Comparison of ENCODE assay signal across 7 mouse cellular contexts in genomic region chrX:169999226-169999883, GRCm38 (mm10). TPM values are rescaled to one million over a fixed set of nuclear protein-coding genes. Genes with fewer than 3 reads are reported as not detected.
DNase-seq lines count a peak whose midpoint lies in the region; ATAC-seq and TF ChIP-seq lines count a peak whose summit lies in the region.
"Not testable (repeated sequence)": the region's sequence is repeated elsewhere in the genome, so short reads cannot be mapped to it uniquely, and the experiment has no call there.

No protein-coding gene starts in this region.

- H3K27ac ChIP-seq in MEL (ENCODE audit: control insufficient read depth, low read depth, low read length); cerebellum, adult 2 months (ENCODE audit: insufficient read depth, low read length); kidney, adult 2 months (ENCODE audit: insufficient read depth, low read depth, low read length); lung, embryonic 14.5 days (ENCODE audit: low read depth); neural tube, embryonic 11.5 days (ENCODE audit: low read depth, low read length): not testable (repeated sequence)

- not testable (repeated sequence) for ATAC-seq in lung, embryonic 14.5 days (ENCODE audit: insufficient read depth); neural tube, embryonic 11.5 days (ENCODE audit: insufficient read depth, low FRiP score, low TSS enrichment)

- not testable (repeated sequence) for H3K9ac ChIP-seq in MEL (ENCODE audit: control insufficient read depth, low read depth, low read length, poor library complexity, severe bottlenecking); lung, embryonic 14.5 days; neural tube, embryonic 11.5 days (ENCODE audit: low read length)

- not testable (repeated sequence) for TF ChIP-seq POLR2A in MEL (IDR thresholded peaks at IDR 0.05; ENCODE audit: control insufficient read depth in 1 of 2, insufficient read depth in 1 of 2, low read depth in 1 of 2, low read length in 2 of 2, poor library complexity in 1 of 2); cerebellum, adult 2 months (IDR thresholded peaks at IDR 0.05; ENCODE audit: borderline replicate concordance, insufficient read depth, low read length); kidney, adult 2 months (IDR thresholded peaks at IDR 0.05; ENCODE audit: low read depth, low read length)

- not testable (repeated sequence) for H3K4me1 ChIP-seq in MEL (ENCODE audit: control insufficient read depth in 1 of 2, insufficient read depth in 2 of 2, low read length in 2 of 2); cerebellum, adult 2 months (ENCODE audit: control insufficient read depth, insufficient read depth, low read length); kidney, adult 2 months (ENCODE audit: control insufficient read depth, insufficient read depth, low read length); lung, embryonic 14.5 days (ENCODE audit: insufficient read depth); neural tube, embryonic 11.5 days (ENCODE audit: control insufficient read depth, insufficient read depth, low read length)

- not testable (repeated sequence) for H3K4me2 ChIP-seq in lung, embryonic 14.5 days; neural tube, embryonic 11.5 days (ENCODE audit: low read depth)

- peak; percentile 84 for DNase-seq in MEL (ENCODE audit: low read depth, low spot score)
- peak; percentile 45 to 52 for DNase-seq in cerebellum, adult 2 months
- peak; percentile 41 for DNase-seq in gastrocnemius, postnatal 25 days
- peak; percentile 59 for DNase-seq in kidney, adult 2 months
- peak; percentile 20 for DNase-seq in lung, embryonic 14.5 days
- DNase-seq in neural tube, embryonic 11.5 days (ENCODE audit: low spot score) = peak; percentile 17
- DNase-seq in thymus, adult 18-20 months = peak; percentile 58 to 93

- not testable (repeated sequence) for TF ChIP-seq CTCF in MEL (IDR thresholded peaks at IDR 0.05 in 2 of 3, conservative IDR thresholded peaks at IDR 0.05 in 1 of 3; ENCODE audit: control insufficient read depth in 1 of 3, insufficient read depth in 1 of 3, low read depth in 2 of 3, low read length in 3 of 3, poor library complexity in 1 of 3, severe bottlenecking in 1 of 3); cerebellum, adult 2 months (IDR thresholded peaks at IDR 0.05; ENCODE audit: borderline replicate concordance, insufficient read depth, low read depth, low read length); kidney, adult 2 months (conservative IDR thresholded peaks at IDR 0.05; ENCODE audit: insufficient read depth, insufficient read length, low read depth, low read length); lung, embryonic 14.5 days (IDR thresholded peaks at IDR 0.05; ENCODE audit: low read depth)

- H3K9me3 ChIP-seq in MEL (replicated peaks; ENCODE audit: insufficient read depth, low read length); neural tube, embryonic 11.5 days (ENCODE audit: control insufficient read depth, low read length): not testable (repeated sequence)
- peaks cover 47% of the 10 kb centered on the region for H3K9me3 ChIP-seq in lung, embryonic 14.5 days (ENCODE audit: low read depth, low read length)

- not testable (repeated sequence) for TF ChIP-seq RAD21 in MEL (IDR thresholded peaks at IDR 0.05; ENCODE audit: low read depth, low read length)

- 26% methylated on average over 11 of the region's 11 CpGs for WGBS in cerebellum, adult 2 months
- 41% methylated on average over 6 of the region's 11 CpGs for WGBS in kidney, adult 2 months
- WGBS in lung, embryonic 14.5 days = 47% methylated on average over 11 of the region's 11 CpGs
- whole genome bisulfite sequencing in neural tube, embryonic 11.5 days = 41% methylated on average over 6 of the region's 11 CpGs

- H3K27me3 ChIP-seq in MEL (ENCODE audit: control insufficient read depth in 1 of 2, insufficient read depth in 2 of 2, low read length in 2 of 2); cerebellum, adult 2 months (ENCODE audit: control insufficient read depth, insufficient read depth, low read length); kidney, adult 2 months (replicated peaks; ENCODE audit: control insufficient read depth, insufficient read depth, low read length); lung, embryonic 14.5 days (ENCODE audit: insufficient read depth, low read length); neural tube, embryonic 11.5 days (ENCODE audit: control insufficient read depth, insufficient read depth, low read length): not testable (repeated sequence)

- not testable (repeated sequence) for TF ChIP-seq EP300 in MEL (IDR thresholded peaks at IDR 0.05; ENCODE audit: low read depth in 1 of 2, low read length in 2 of 2)

- H3K4me3 ChIP-seq in MEL (ENCODE audit: control insufficient read depth in 1 of 2, insufficient read depth in 1 of 2, low read depth in 2 of 2, low read length in 2 of 2); cerebellum, adult 2 months (replicated peaks; ENCODE audit: insufficient read depth, low read depth, low read length); kidney, adult 2 months (ENCODE audit: insufficient read depth, low read depth, low read length); lung, embryonic 14.5 days (ENCODE audit: low read depth, low read length); neural tube, embryonic 11.5 days (ENCODE audit: low read depth, low read length): not testable (repeated sequence)

- not testable (repeated sequence) for H3K36me3 ChIP-seq in MEL (ENCODE audit: control insufficient read depth in 1 of 2, insufficient read depth in 2 of 2, low read length in 2 of 2); kidney, adult 2 months (ENCODE audit: control insufficient read depth, insufficient read depth, low read length); lung, embryonic 14.5 days (ENCODE audit: insufficient read depth); neural tube, embryonic 11.5 days (ENCODE audit: control insufficient read depth, insufficient read depth, low read length)

- not testable (repeated sequence) for H3K79me2 ChIP-seq in MEL (ENCODE audit: control insufficient read depth, insufficient read depth, low read length, poor library complexity)

TF ChIP-seq in MEL, 35 proteins besides CTCF, POLR2A, EP300 and RAD21:
- TF ChIP-seq POLR2AphosphoS2 (IDR thresholded peaks at IDR 0.05; ENCODE audit: low read length) (peak; percentile 56; the same call in 1 of the 2 replicates), TAL1 (IDR thresholded peaks at IDR 0.05; ENCODE audit: low read length) (0 out of 2 replicates have a peak, but pooled peaks have one; percentile 8)

RNA-seq across cellular contexts. Expression of gene Gm21887, which starts 10.1 kb away (rescaled TPM):
- 2.5 and 4.7 TPM in 2 replicates for total RNA-seq in MEL (2012; rRNA removed)
- 10 to 100 TPM in 1 of 2 experiments, not detected in 1; 88.8 TPM for polyA plus RNA-seq in MEL (2012; ENCODE audit: insufficient read depth in 1 of 2, insufficient read length in 2 of 2, low read depth in 1 of 2, low replicate concordance in 2 of 2, missing spikeins in 1 of 2)
- polyA plus RNA-seq in cerebellum, adult 2 months (2012; rRNA removed) = 648 and 794 TPM in 2 replicates
- 10 to 100 TPM; 31.6 to 43.1 TPM for total RNA-seq in gastrocnemius, postnatal 25 days (2021)
- polyA plus RNA-seq in kidney, adult 2 months (2012; rRNA removed) = 108 and 184 TPM in 2 replicates
- 252 and 439 TPM in 2 replicates for polyA plus RNA-seq in lung, embryonic 14.5 days (2014; fragmentation: Nextera tagmentation; extraction: Ambion mirVana)
- 214 and 267 TPM in 2 replicates for polyA plus RNA-seq in neural tube, embryonic 11.5 days (2014; fragmentation: Nextera tagmentation; extraction: Ambion mirVana)

Comparison
In these comparisons a context has a peak if more than half of its experiments do, and no peak if none do; other contexts are left out.
1. DNase-seq: peak in every context shown above with its lines; median percentile 84 in MEL; 76 in thymus, adult 18-20 months; 59 in kidney, adult 2 months; 48 in cerebellum, adult 2 months; 41 in gastrocnemius, postnatal 25 days; 20 in lung, embryonic 14.5 days; 17 in neural tube, embryonic 11.5 days.